Mouse (Mus musculus) induced T-regulatory cell, adult 2 months (primary cell): Measurements from ENCODE around the gene Ube2o.

Experiments
- DNase-seq: peaks from one replicate; pipeline ENCODE4 v3.0.0-alpha.2; 2012; ENCODE audit warnings: low read depth

Ube2o gene

GRCm38 (mm10) chr11:116543110-116543509, 38.1 kb downstream of the Ube2o start:
- peak; percentile 55 for DNase-seq

GRCm38 (mm10) chr11:116541183-116541582, 40.1 kb downstream of the Ube2o start:
- no peak for DNase-seq

GRCm38 (mm10) chr11:116538142-116538735, 43.0 kb downstream of the Ube2o start:
- no peak for DNase-seq

- DNase-seq, result no peak
Observed at GRCm38 (mm10) chr11:116537388-116537787, 43.9 kb downstream of the Ube2o start.

GRCm38 (mm10) chr11:116536685-116537084, 44.6 kb downstream of the Ube2o start:
- no peak for DNase-seq

GRCm38 (mm10) chr11:116534154-116534865, 46.9 kb downstream of the Ube2o start:
- peak; percentile 81 for DNase-seq

- DNase-seq, result peak; percentile 39
Observed at GRCm38 (mm10) chr11:116533341-116534153, 47.7 kb downstream of the Ube2o start.

GRCm38 (mm10) chr11:116532810-116533338, 48.4 kb downstream of the Ube2o start:
- peak; percentile 64 for DNase-seq

- DNase-seq, result peak; percentile 38
Observed at GRCm38 (mm10) chr11:116532262-116532809, 48.9 kb downstream of the Ube2o start.

- DNase-seq, result peak; percentile 35
Observed at GRCm38 (mm10) chr11:116531371-116532191, 49.7 kb downstream of the Ube2o start.

GRCm38 (mm10) chr11:116530187-116531147, 50.8 kb downstream of the Ube2o start, which contains the start of gene Sphk1:
TSS of gene Sphk1 (plus strand) at chr11:116530925.
- DNase-seq, result no peak

- DNase-seq, result no peak
Observed at GRCm38 (mm10) chr11:116528636-116529320, 52.5 kb downstream of the Ube2o start.

GRCm38 (mm10) chr11:116523699-116524189, 57.5 kb downstream of the Ube2o start:
- DNase-seq, result no peak

GRCm38 (mm10) chr11:116522886-116523698, 58.2 kb downstream of the Ube2o start:
- no peak for DNase-seq

- DNase-seq, result no peak
Observed at GRCm38 (mm10) chr11:116522046-116522445, 59.2 kb downstream of the Ube2o start.

- peak; percentile 32 for DNase-seq
Observed at GRCm38 (mm10) chr11:116521143-116521542, 60.1 kb downstream of the Ube2o start.

GRCm38 (mm10) chr11:116518482-116518881, 62.8 kb downstream of the Ube2o start:
- no peak for DNase-seq

- DNase-seq, result no peak
Observed at GRCm38 (mm10) chr11:116515330-116516020, 65.8 kb downstream of the Ube2o start.
